In the genomic region with DNA sequence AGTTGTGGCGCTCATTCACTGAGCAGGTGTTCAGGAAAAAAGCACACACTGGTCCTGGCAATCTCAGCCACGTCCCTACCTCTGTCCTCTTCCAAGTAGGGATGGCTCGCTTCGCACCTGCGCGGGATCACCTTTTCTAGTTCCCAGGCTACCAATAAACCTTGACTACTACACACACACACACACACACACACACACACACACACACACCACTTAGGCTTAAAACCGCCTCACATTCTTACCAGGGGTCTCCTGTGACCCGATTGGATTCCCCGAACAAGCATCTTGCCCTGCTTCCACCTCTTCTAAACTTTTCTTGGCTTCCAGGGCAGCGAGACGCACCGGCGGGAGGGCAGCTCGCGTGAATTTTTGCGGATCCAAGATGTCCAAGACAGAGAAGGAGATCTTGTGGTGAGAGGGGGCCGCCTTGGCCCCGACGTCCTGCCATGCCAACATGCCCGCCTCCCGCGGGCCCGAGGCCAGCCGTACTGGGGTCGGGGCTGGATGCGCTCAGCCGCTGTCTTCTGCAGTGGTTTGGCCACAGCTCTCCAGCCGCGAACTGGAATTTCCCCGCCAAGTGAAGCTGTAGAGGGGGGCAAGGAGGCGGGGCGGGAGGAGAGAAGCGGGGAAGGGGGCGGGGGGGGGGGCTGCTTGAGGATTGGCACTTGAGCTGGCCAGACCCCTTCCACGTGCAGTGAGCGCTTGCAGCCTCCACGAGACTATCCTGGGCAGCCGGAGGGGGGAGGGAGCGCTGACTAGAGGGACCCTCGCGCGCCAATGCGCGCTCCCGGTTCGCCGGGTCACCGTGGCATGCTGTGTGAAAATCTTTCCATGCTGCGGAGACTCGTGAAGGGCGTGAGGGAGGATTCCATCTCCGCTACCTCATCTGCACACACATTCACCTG, we compare ENCODE assay signal across 8 mouse cellular contexts. TPM values are rescaled to one million over a fixed set of nuclear protein-coding genes. Genes with fewer than 3 reads are reported as not detected.
A peak's percentile ranks its signal among the peaks of the same experiment; 100 is the strongest.
DNase-seq lines count a peak whose midpoint lies in the region; ATAC-seq and TF ChIP-seq lines count a peak whose summit lies in the region.

A gene (minus strand): TSS at position 567 of the 905 bp plus-strand sequence.

- TF ChIP-seq CTCF in lung, adult 2 months (IDR thresholded peaks at IDR 0.05; ENCODE audit: insufficient read depth, low read length), result no peak
- TF ChIP-seq CTCF in embryonic fibroblast, embryonic 13.5 days (IDR thresholded peaks at IDR 0.05; ENCODE audit: borderline replicate concordance, insufficient read depth, low read length), result no peak

- no peak within 1 kb of the TSS for H3K27ac ChIP-seq in embryonic fibroblast, embryonic 13.5 days (ENCODE audit: insufficient read depth, low read length)
- H3K27ac ChIP-seq in limb, embryonic 15.5 days, result no peak within 1 kb of the TSS
- no peak within 1 kb of the TSS for H3K27ac ChIP-seq in stomach, embryonic 16.5 days (ENCODE audit: low read length)

- H3K4me3 ChIP-seq in lung, adult 2 months (replicated peaks; ENCODE audit: extremely low read depth, low read depth, low read length), result no peak within 1 kb of the TSS
- H3K4me3 ChIP-seq in embryonic fibroblast, embryonic 13.5 days (ENCODE audit: insufficient read depth, low read length), result peak within 1 kb of the TSS; percentile 3; the same call in 1 of the 2 replicates
- peak within 1 kb of the TSS; percentile 40 for H3K4me3 ChIP-seq in limb, embryonic 15.5 days
- peak within 1 kb of the TSS; percentile 37 for H3K4me3 ChIP-seq in stomach, embryonic 16.5 days (replicated peaks; ENCODE audit: low read length)

- 3% methylated on average over 52 of the region's 52 CpGs for WGBS in lung, adult 2 months
- under 1% methylated on average over 47 of the region's 52 CpGs for WGBS in limb, embryonic 15.5 days
- under 1% methylated on average over 50 of the region's 52 CpGs for WGBS in stomach, embryonic 16.5 days

- no peaks in the 10 kb centered on the region for H3K36me3 ChIP-seq in limb, embryonic 15.5 days
- no peaks in the 10 kb centered on the region for H3K36me3 ChIP-seq in stomach, embryonic 16.5 days (ENCODE audit: control insufficient read depth, insufficient read depth, low read length)

- peaks cover 3% of the 10 kb centered on the region; the same call in 1 of the 2 replicates for H3K4me1 ChIP-seq in lung, adult 2 months (ENCODE audit: control insufficient read depth, insufficient read depth, low read length)
- no peaks in the 10 kb centered on the region for H3K4me1 ChIP-seq in embryonic fibroblast, embryonic 13.5 days (ENCODE audit: control insufficient read depth, insufficient read depth, low read length)
- peaks cover 33% of the 10 kb centered on the region for H3K4me1 ChIP-seq in limb, embryonic 15.5 days
- H3K4me1 ChIP-seq in stomach, embryonic 16.5 days (ENCODE audit: control insufficient read depth, insufficient read depth, low read length), result peaks cover 9% of the 10 kb centered on the region

- no peak within 1 kb of the TSS for H3K9ac ChIP-seq in limb, embryonic 15.5 days
- no peak within 1 kb of the TSS; the same call in 1 of the 2 replicates for H3K9ac ChIP-seq in stomach, embryonic 16.5 days (ENCODE audit: low read length)

- DNase-seq in lung, postnatal 10 days, result peak; percentile 29
- DNase-seq in lung, adult 2 months, result no peak
- no peak for DNase-seq in adrenal gland, postnatal 10 days
- DNase-seq in cerebellum, adult 9-11 months, result no peak
- no peak for DNase-seq in spleen, adult 18-20 months

- H3K4me2 ChIP-seq in limb, embryonic 15.5 days, result peak within 1 kb of the TSS; percentile 82
- H3K4me2 ChIP-seq in stomach, embryonic 16.5 days (ENCODE audit: low read depth, low read length), result peak within 1 kb of the TSS; percentile 57

- H3K9me3 ChIP-seq in limb, embryonic 15.5 days, result no peaks in the 10 kb centered on the region
- H3K9me3 ChIP-seq in stomach, embryonic 16.5 days (replicated peaks; ENCODE audit: control insufficient read depth, low read length), result no peaks in the 10 kb centered on the region

- no peak for TF ChIP-seq POLR2A in lung, adult 2 months (IDR thresholded peaks at IDR 0.05; ENCODE audit: borderline replicate concordance, extremely low read depth, low read depth, low read length)
- TF ChIP-seq POLR2A in embryonic fibroblast, embryonic 13.5 days (IDR thresholded peaks at IDR 0.05; ENCODE audit: low read depth, low read length), result no peak

- ATAC-seq in limb, embryonic 15.5 days (ENCODE audit: insufficient number of reproducible peaks, low FRiP score, low TSS enrichment, low read depth), result no peak
- ATAC-seq in stomach, embryonic 16.5 days (ENCODE audit: insufficient read depth, low FRiP score), result no peak

- peaks cover 90% of the 10 kb centered on the region for H3K27me3 ChIP-seq in limb, embryonic 15.5 days
- peaks cover 86% of the 10 kb centered on the region for H3K27me3 ChIP-seq in stomach, embryonic 16.5 days (ENCODE audit: control insufficient read depth, insufficient read depth, low read length)

RNA-seq across cellular contexts. Expression of the gene that starts here (rescaled TPM):
- polyA plus RNA-seq in lung, adult 2 months (2012; rRNA removed), result not detected in 2 replicates
- not detected in 2 replicates for polyA plus RNA-seq in embryonic fibroblast, embryonic 13.5 days (2011; ENCODE audit: insufficient read length, low read depth, missing spikeins)
- 0.06 and 0.10 TPM in 2 replicates for polyA plus RNA-seq in limb, embryonic 15.5 days (2015; fragmentation: Nextera tagmentation; extraction: Ambion mirVana)
- polyA plus RNA-seq in stomach, embryonic 16.5 days (2015; fragmentation: Nextera tagmentation; extraction: Ambion mirVana), result not detected in 2 replicates
- total RNA-seq in adrenal gland, postnatal 10 days (2021), result under 1 TPM in 1 of 2 experiments, not detected in 1; 0.12 TPM
